Mouse (Mus musculus): ENCODE data around the gene Tec. TPM values are rescaled to one million over a fixed set of nuclear protein-coding genes. Genes with fewer than 3 reads are reported as not detected.
A peak's percentile ranks its signal among the peaks of the same experiment; 100 is the strongest.
"Not testable (repeated sequence)": the region's sequence is repeated elsewhere in the genome, so short reads cannot be mapped to it uniquely, and the experiment has no call there.

Gene Tec
- polyA plus RNA-seq, 1 experiment from 2014 or later: 19.0 TPM

GRCm38 (mm10) chr5:72832191-72832590, 36.1 kb downstream of the Tec start:
- 92% methylated on average over 7 of the region's 7 CpGs for WGBS
- Histone ChIP-seq H3K27me3 (no peaks in the 10 kb centered on the region), H3K36me3 (no peaks in the 10 kb centered on the region), H3K9me3 (replicated peaks) (no peaks in the 10 kb centered on the region), H3K4me2 (no peak overlapping the region), H3K4me3 (no peak overlapping the region), H3K9ac (no peak overlapping the region), H3K4me1 (replicated peaks) (peaks cover 11% of the 10 kb centered on the region; the same call in 1 of the 2 replicates), H3K27ac (no peak overlapping the region)
- ATAC-seq (replicated peaks; ENCODE audit: insufficient number of reproducible peaks, insufficient read depth, low FRiP score, low read depth): no peak

- no peaks in the 10 kb centered on the region for H3K27me3 ChIP-seq
- peaks cover 11% of the 10 kb centered on the region; the same call in 1 of the 2 replicates for H3K4me1 ChIP-seq (replicated peaks)
- no peak overlapping the region for H3K9ac ChIP-seq
- no peak overlapping the region for H3K4me2 ChIP-seq
- no peak overlapping the region for H3K27ac ChIP-seq
- H3K36me3 ChIP-seq: no peaks in the 10 kb centered on the region
- H3K9me3 ChIP-seq (replicated peaks): no peaks in the 10 kb centered on the region
- WGBS: 82% methylated on average over 5 of the region's 5 CpGs
- no peak overlapping the region for H3K4me3 ChIP-seq
- ATAC-seq (replicated peaks; ENCODE audit: insufficient number of reproducible peaks, insufficient read depth, low FRiP score, low read depth): no peak
Observed at GRCm38 (mm10) chr5:72830988-72831610, 37.2 kb downstream of the Tec start.

DNA sequence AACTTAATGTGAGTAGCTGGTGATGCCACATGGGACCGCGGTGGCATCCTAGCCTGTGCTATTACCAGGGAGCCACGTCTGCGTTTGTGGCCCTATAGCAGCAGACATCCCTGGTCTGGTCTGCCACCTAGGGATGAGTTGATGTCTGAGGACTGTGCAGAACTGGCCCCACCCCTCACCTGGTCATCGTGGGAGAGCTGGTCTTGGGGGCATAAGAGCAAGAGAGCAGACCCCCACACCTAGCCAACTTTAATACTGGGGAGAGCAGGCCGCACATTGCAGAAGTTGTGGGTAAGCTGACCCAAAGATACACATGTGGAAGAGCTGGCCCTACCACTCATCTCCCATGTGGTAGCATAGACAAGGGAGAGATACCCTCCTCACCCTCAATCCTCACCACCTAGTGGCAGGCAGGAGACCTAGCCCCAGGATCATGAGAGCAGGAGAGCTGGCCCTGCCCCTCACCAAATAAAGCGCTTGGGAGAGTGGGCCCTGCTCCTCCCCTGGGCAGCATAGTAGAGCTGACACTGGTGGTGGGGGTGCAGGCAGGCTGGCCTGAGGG, 38.7 kb downstream of the Tec start:
- H3K4me2 ChIP-seq: no peak overlapping the region
- H3K27me3 ChIP-seq: no peaks in the 10 kb centered on the region
- no peaks in the 10 kb centered on the region for H3K36me3 ChIP-seq
- ATAC-seq (replicated peaks; ENCODE audit: insufficient number of reproducible peaks, insufficient read depth, low FRiP score, low read depth): no peak
- no peaks in the 10 kb centered on the region for H3K9me3 ChIP-seq (replicated peaks)
- peaks cover 11% of the 10 kb centered on the region; the same call in 1 of the 2 replicates for H3K4me1 ChIP-seq (replicated peaks)
- no peak overlapping the region for H3K27ac ChIP-seq
- no peak overlapping the region for H3K4me3 ChIP-seq
- no peak overlapping the region for H3K9ac ChIP-seq
- 85% methylated on average over 7 of the region's 7 CpGs for WGBS

DNA sequence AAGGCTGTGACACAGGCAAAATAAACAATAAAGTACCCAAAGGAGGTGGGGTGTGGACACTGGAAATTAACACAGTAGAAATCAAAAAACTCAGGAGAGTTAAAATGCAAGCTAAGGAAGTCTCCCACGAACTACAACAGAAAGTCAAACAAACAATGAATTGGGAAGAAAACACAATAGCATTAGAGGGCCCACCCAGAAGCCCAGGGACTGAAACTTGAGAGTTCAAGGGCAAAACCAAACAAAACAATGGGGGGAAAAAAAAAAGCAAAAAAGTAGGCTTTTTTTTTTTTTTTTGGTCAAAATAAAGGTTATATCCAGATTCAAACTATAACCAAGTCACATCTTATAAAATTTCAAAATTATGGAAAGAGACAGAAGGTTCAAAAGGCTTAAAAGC, 39.9 kb downstream of the Tec start:
- peaks cover 2% of the 10 kb centered on the region; the same call in 1 of the 2 replicates for H3K36me3 ChIP-seq
- H3K27me3 ChIP-seq: no peaks in the 10 kb centered on the region
- H3K27ac ChIP-seq: peak overlapping the region; percentile 37; the same call in 1 of the 2 replicates
- H3K4me2 ChIP-seq: no peak overlapping the region
- H3K4me1 ChIP-seq (replicated peaks): peaks cover 10% of the 10 kb centered on the region; the same call in 1 of the 2 replicates
- 53% methylated on average over 1 of the region's 1 CpGs for WGBS
- no peak for ATAC-seq (replicated peaks; ENCODE audit: insufficient number of reproducible peaks, insufficient read depth, low FRiP score, low read depth)
- no peaks in the 10 kb centered on the region for H3K9me3 ChIP-seq (replicated peaks)
- no peak overlapping the region for H3K4me3 ChIP-seq
- no peak overlapping the region for H3K9ac ChIP-seq

DNA sequence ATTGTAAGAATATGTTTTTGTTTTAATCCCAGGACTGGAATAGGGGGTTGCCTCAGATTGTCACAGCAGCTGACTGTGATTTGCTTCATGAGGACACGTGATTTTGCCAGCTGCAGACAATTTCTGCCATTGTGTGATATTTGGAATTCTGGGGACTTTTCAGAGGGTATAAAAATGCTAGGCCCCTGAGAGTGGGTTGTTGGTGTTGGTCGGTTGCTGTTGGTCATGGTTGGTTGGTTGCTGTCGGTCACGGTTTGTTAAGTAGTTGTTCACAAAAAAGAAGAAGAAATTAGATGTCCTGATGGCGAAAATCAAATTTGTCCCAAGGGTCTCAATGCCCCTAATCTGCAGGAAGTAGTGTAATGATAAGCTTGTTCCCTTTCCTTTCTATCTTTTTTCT, 40.8 kb downstream of the Tec start:
- Histone ChIP-seq H3K9ac (no peak overlapping the region), H3K4me2 (no peak overlapping the region), H3K36me3 (peaks cover 6% of the 10 kb centered on the region; the same call in 1 of the 2 replicates), H3K4me1 (replicated peaks) (peaks cover 8% of the 10 kb centered on the region; the same call in 1 of the 2 replicates), H3K4me3 (no peak overlapping the region), H3K27me3 (no peaks in the 10 kb centered on the region), H3K9me3 (replicated peaks) (no peaks in the 10 kb centered on the region), H3K27ac (0 out of 2 replicates have a peak overlapping the region, but pooled peaks have one; percentile 5)
- WGBS: 83% methylated on average over 5 of the region's 5 CpGs
- ATAC-seq (replicated peaks; ENCODE audit: insufficient number of reproducible peaks, insufficient read depth, low FRiP score, low read depth): no peak

DNA sequence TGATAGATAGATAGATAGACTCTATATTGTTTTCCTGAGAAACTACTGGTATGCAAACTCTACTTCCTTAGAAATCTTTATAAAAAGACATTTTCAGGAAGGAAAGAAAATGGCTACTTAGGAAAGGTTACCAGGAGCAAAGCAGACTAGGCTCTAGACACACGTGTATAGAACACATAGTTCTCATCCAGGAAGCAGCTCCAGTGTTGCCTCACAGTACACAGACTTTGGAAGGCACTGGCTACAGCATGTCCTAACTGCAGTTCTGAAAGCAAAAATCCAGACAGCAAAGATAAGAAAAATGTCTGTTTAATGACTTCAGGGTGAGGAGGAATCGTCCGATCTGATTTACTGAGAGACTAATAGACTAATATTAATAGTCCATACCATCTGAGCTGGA, 41.8 kb downstream of the Tec start:
- Histone ChIP-seq H3K4me1 (replicated peaks) (peaks cover 8% of the 10 kb centered on the region; the same call in 1 of the 2 replicates), H3K27me3 (no peaks in the 10 kb centered on the region), H3K9me3 (replicated peaks) (no peaks in the 10 kb centered on the region), H3K27ac (no peak overlapping the region), H3K36me3 (peaks cover 6% of the 10 kb centered on the region; the same call in 1 of the 2 replicates), H3K9ac (no peak overlapping the region), H3K4me3 (no peak overlapping the region), H3K4me2 (no peak overlapping the region)
- ATAC-seq (replicated peaks; ENCODE audit: insufficient number of reproducible peaks, insufficient read depth, low FRiP score, low read depth): no peak
- WGBS: 60% methylated on average over 3 of the region's 3 CpGs

- no peak overlapping the region for H3K9ac ChIP-seq
- 55% methylated on average over 3 of the region's 3 CpGs for WGBS
- H3K27me3 ChIP-seq: no peaks in the 10 kb centered on the region
- no peak for ATAC-seq (replicated peaks; ENCODE audit: insufficient number of reproducible peaks, insufficient read depth, low FRiP score, low read depth)
- H3K36me3 ChIP-seq: peaks cover 6% of the 10 kb centered on the region; the same call in 1 of the 2 replicates
- no peaks in the 10 kb centered on the region for H3K9me3 ChIP-seq (replicated peaks)
- H3K4me2 ChIP-seq: no peak overlapping the region
- H3K4me3 ChIP-seq: no peak overlapping the region
- H3K4me1 ChIP-seq (replicated peaks): peaks cover 11% of the 10 kb centered on the region
- H3K27ac ChIP-seq: no peak overlapping the region
Observed at GRCm38 (mm10) chr5:72820651-72821050, 47.6 kb downstream of the Tec start.

DNA sequence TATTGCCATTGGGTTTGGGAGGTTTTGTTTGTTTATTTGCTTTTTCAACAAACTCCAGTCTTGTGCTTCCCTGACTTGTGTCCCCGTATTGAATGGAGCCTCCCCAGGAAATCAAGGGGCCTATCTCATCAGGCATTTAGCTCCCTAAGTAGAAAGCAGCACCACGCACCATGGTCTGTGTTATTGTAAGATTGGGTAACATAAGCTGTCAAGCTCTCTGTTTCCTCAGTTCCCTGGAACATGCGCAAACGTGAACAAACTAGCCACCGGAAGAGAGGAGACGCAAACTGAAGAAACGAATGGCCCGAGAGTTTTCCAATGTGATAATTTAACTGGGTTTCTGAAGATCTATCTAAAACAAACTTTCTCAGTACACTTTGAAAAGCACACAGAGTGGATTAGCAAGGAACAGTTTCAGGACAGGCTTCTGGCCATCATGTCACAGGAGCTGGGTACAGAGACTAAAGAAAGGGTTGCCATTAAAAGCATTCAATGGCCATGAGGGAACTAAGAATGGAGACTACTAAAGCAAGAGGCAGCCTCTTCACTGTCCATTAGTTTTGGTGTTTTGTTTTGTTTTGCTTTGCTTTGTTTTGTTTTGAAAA, 48.1 kb downstream of the Tec start:
- H3K27ac ChIP-seq: no peak overlapping the region

GRCm38 (mm10) chr5:72818513-72819180, 49.6 kb downstream of the Tec start:
- Histone ChIP-seq H3K27ac (no peak overlapping the region), H3K4me3 (no peak overlapping the region), H3K9ac (no peak overlapping the region), H3K36me3 (peaks cover 6% of the 10 kb centered on the region; the same call in 1 of the 2 replicates), H3K9me3 (replicated peaks) (no peaks in the 10 kb centered on the region), H3K4me1 (replicated peaks) (peaks cover 11% of the 10 kb centered on the region), H3K4me2 (no peak overlapping the region), H3K27me3 (no peaks in the 10 kb centered on the region)
- WGBS: 77% methylated on average over 5 of the region's 5 CpGs
- ATAC-seq (replicated peaks; ENCODE audit: insufficient number of reproducible peaks, insufficient read depth, low FRiP score, low read depth): no peak

More for the DNA sequence above, 48.1 kb downstream of the Tec start:
- 63% methylated on average over 8 of the region's 8 CpGs for whole genome bisulfite sequencing
- Histone ChIP-seq H3K27me3 (no peaks in the 10 kb centered on the region), H3K9ac (no peak overlapping the region), H3K4me1 (replicated peaks) (peaks cover 11% of the 10 kb centered on the region), H3K9me3 (replicated peaks) (no peaks in the 10 kb centered on the region), H3K36me3 (peaks cover 6% of the 10 kb centered on the region; the same call in 1 of the 2 replicates), H3K4me2 (no peak overlapping the region), H3K4me3 (no peak overlapping the region)
- ATAC-seq (replicated peaks; ENCODE audit: insufficient number of reproducible peaks, insufficient read depth, low FRiP score, low read depth): no peak

DNA sequence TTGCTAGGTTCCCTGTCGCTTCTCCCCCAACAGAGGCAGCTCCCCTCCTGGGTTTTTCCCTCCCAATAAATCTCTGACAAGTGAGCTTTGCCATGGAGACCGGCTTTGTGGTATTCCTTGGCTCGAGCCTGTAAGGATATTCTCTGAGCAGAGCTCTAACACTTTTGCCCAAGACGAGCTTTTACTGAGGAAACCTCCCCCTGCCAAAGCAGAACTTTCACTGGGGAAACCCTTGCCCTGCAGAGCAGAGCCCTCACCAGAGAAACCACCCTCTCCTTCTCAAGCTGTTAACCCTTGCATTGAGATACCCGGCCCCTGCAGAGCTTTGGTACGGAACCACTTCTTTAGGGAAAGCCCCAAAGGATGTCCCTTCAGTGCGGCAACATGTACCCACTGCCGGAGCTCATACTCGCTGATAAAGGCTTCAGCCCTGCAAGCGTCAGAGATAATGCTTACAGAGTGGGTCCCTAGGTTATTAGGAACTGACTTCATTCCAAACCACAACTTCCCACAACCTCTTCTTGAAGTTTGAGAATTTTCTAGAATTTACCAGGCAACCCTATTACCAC, 50.7 kb downstream of the Tec start:
- Histone ChIP-seq H3K27me3 (no peaks in the 10 kb centered on the region), H3K4me1 (replicated peaks) (peaks cover 11% of the 10 kb centered on the region), H3K36me3 (no peaks in the 10 kb centered on the region), H3K4me3 (no peak overlapping the region), H3K9me3 (replicated peaks) (no peaks in the 10 kb centered on the region), H3K27ac (0 out of 2 replicates have a peak overlapping the region, but pooled peaks have one; percentile 15), H3K9ac (no peak overlapping the region), H3K4me2 (peak overlapping the region; percentile 32)
- ATAC-seq (replicated peaks; ENCODE audit: insufficient number of reproducible peaks, insufficient read depth, low FRiP score, low read depth): no peak
- WGBS: 21% methylated on average over 10 of the region's 10 CpGs

- H3K36me3 ChIP-seq; ATAC-seq (replicated peaks; ENCODE audit: insufficient number of reproducible peaks, insufficient read depth, low FRiP score, low read depth); H3K9me3 ChIP-seq (replicated peaks); H3K4me3 ChIP-seq; H3K9ac ChIP-seq; H3K27ac ChIP-seq; H3K27me3 ChIP-seq; H3K4me2 ChIP-seq: not testable (repeated sequence)
- H3K4me1 ChIP-seq (replicated peaks): peaks cover 11% of the 10 kb centered on the region
- 81% methylated on average over 7 of the region's 7 CpGs for WGBS
Observed at GRCm38 (mm10) chr5:72816960-72817359, 51.3 kb downstream of the Tec start.

Measured in heart, embryonic 15.5 days (tissue).